Mouse (Mus musculus) megakaryocyte, embryonic 14.5 days (primary cell): ENCODE measurements around the gene Aldh16a1. TPM values are rescaled to one million over a fixed set of nuclear protein-coding genes. Genes with fewer than 3 reads are reported as not detected.
A peak's percentile ranks its signal among the peaks of the same experiment; 100 is the strongest.
"Not testable (repeated sequence)": the region's sequence is repeated elsewhere in the genome, so short reads cannot be mapped to it uniquely, and the experiment has no call there.

ENCODE experiments used
- H3K27me3 ChIP-seq: replicated peaks from 2 replicates; pipeline ENCODE3; 2012; ENCODE audit warnings: inconsistent platforms
- H3K36me3 ChIP-seq: replicated peaks from 2 replicates; pipeline ENCODE3; 2012; ENCODE audit warnings: low read length, inconsistent platforms, mixed read lengths
- H3K4me1 ChIP-seq: 2 replicates; pipeline ENCODE4 v1.6.1; 2012; ENCODE audit warnings: inconsistent platforms
- H3K4me3 ChIP-seq: replicated peaks from 2 replicates; pipeline ENCODE3; 2012; ENCODE audit warnings: moderate library complexity, mild to moderate bottlenecking, inconsistent platforms
- H3K9me3 ChIP-seq: 2 replicates; pipeline ENCODE4 v1.6.1; 2012; ENCODE audit warnings: inconsistent platforms
- FLI1 ChIP-seq: IDR thresholded peaks from 2 replicates; pipeline ENCODE4 v1.6.1; 2012; ENCODE audit warnings: low read length, inconsistent platforms, mixed read lengths
- GATA1 ChIP-seq: IDR thresholded peaks from 3 replicates; pipeline ENCODE4 v1.6.1; 2012; ENCODE audit warnings: mixed read lengths, low read length, inconsistent platforms, borderline replicate concordance
- polyA plus RNA-seq: library from polyadenylated mRNA; stranded (reverse); fragments of >175 nt; gene quantifications from 2 replicates; pipeline ENCODE4 v1.2.3, GENCODE M21; 2012; ENCODE audit warnings: low replicate concordance; ENCODE audit not compliant: insufficient read depth

Gene Aldh16a1
- polyA plus RNA-seq, 1 experiment, result 76.4 TPM

DNA sequence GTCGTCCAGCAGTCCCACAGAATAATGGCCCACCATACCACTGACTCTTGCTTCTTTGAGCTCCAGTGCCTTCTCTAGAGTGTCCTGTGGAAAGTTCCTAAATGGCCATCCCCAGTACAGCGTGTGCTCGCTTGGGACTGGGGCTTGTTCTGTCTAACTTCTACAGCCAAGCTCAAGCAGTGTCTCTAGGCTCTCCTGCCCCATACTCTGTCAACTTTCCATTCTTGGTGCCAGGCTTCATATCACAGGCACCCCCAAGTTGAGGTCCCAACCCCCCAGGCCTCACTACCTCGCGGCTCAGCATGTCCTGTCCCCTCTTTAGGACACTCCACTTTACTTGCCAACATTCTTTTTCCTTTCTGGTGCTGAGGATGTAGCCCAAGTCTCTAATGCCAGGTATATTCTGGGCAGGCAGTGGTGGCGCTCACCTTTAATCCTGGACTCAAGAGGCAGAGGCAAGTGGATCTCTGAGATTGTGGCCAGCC, 6.0 kb upstream of the Aldh16a1 start:
- TF ChIP-seq FLI1 (no peak), GATA1 (no peak)
- H3K36me3 ChIP-seq, result peaks cover 50% of the 10 kb centered on the region
- H3K4me1 ChIP-seq, result peaks cover 36% of the 10 kb centered on the region
- no peaks in the 10 kb centered on the region for H3K9me3 ChIP-seq
- H3K27me3 ChIP-seq, result peaks cover 31% of the 10 kb centered on the region
- H3K4me3 ChIP-seq, result no peak overlapping the region

DNA sequence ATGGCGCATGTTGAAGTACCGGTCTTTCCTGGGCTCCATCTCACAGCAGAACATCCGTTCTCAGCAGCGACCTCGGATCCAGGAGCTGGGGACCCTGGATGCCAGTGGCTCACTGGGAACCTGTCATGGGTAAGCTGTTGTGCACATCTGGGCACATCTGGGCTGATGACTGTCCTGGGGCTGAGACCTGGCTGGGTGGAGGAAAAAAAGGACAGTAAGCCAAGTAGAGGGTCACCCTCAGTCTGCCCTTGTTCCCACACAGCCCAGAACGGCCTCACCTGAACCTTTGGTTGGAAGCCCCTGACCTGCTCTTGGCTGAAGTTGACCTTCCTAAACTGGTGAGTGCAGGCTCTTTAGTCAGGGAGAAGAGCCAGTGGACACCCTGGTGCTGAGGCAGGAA, 4.6 kb upstream of the Aldh16a1 start:
- Histone ChIP-seq H3K4me3 (no peak overlapping the region), H3K27me3 (peaks cover 18% of the 10 kb centered on the region), H3K9me3 (no peaks in the 10 kb centered on the region), H3K4me1 (peaks cover 34% of the 10 kb centered on the region), H3K36me3 (peaks cover 50% of the 10 kb centered on the region)
- TF ChIP-seq GATA1, result no peak
- TF ChIP-seq FLI1, result no peak

GRCm38 (mm10) chr7:45157459-45157858, 3.1 kb upstream of the Aldh16a1 start:
- peaks cover 50% of the 10 kb centered on the region for H3K36me3 ChIP-seq
- H3K4me3 ChIP-seq, result peak overlapping the region; percentile 56
- TF ChIP-seq GATA1 (no peak), FLI1 (no peak)

GRCm38 (mm10) chr7:45156206-45156605, 1.8 kb upstream of the Aldh16a1 start:
- TF ChIP-seq GATA1, result no peak
- TF ChIP-seq FLI1, result no peak
- Histone ChIP-seq H3K9me3 (no peaks in the 10 kb centered on the region), H3K4me3 (no peak overlapping the region), H3K4me1 (peaks cover 19% of the 10 kb centered on the region), H3K27me3 (peaks cover 1% of the 10 kb centered on the region), H3K36me3 (peaks cover 50% of the 10 kb centered on the region)

More at GRCm38 (mm10) chr7:45157459-45157858, 3.1 kb upstream of the Aldh16a1 start:
- H3K27me3 ChIP-seq, result peaks cover 3% of the 10 kb centered on the region
- H3K4me1 ChIP-seq, result peaks cover 28% of the 10 kb centered on the region
- no peaks in the 10 kb centered on the region for H3K9me3 ChIP-seq

DNA sequence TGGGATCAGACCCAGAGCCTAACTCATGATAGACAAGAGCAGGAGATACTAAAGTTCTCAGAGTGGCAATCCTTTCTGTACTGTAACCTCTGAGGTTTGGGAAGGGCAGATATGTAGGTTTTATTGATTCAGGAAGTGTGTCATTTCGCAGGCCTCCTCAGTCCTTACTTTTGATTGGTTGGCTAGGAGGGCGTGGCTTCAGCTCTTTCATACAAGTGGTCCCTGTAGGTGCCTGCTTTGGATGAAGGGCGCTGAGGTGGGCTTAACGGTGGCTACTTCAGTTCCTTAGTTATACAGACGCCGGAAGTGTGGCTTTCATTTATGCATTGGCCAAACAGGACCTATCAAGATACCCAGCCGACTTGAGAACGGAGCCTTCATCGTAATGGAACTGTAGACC, 1.2 kb upstream of the Aldh16a1 start:
- no peak for TF ChIP-seq GATA1
- TF ChIP-seq FLI1, result no peak
- Histone ChIP-seq H3K4me1 (peaks cover 25% of the 10 kb centered on the region), H3K9me3 (no peaks in the 10 kb centered on the region), H3K36me3 (peaks cover 47% of the 10 kb centered on the region), H3K27me3 (peaks cover 1% of the 10 kb centered on the region), H3K4me3 (no peak overlapping the region)

DNA sequence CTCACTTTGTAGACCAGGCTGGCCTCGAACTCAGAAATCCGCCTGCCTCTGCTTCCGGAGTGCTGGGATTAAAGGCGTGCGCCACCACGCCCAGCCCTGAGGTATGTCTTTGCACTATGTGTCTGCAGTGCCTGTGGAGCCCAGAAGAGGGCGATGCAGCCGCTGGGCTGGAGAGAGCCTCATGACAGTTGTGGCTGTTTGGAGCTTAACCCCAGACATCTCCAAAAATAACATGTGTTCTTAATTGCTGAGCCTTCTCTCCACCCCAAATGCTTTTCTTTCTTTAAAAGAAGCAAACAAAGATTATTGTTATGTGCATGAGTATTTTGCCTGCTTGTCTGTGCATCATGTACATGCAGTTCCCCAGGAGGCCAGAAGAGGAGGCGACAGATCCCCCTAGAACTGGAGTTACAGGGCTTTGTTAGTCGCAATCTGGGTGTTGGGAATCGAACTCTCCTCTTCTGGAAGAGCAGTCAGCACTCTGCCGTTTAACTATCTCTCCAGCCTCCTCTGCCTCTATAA, 670 bp upstream of the Aldh16a1 start:
- Histone ChIP-seq H3K36me3 (peaks cover 44% of the 10 kb centered on the region), H3K4me1 (peaks cover 30% of the 10 kb centered on the region), H3K9me3 (no peaks in the 10 kb centered on the region), H3K4me3 (peak overlapping the region; percentile 97), H3K27me3 (peaks cover 1% of the 10 kb centered on the region)
- TF ChIP-seq FLI1 (no peak), GATA1 (no peak)

GRCm38 (mm10) chr7:45153586-45153985, 798 bp downstream of the Aldh16a1 start:
- H3K4me1 ChIP-seq, result peaks cover 37% of the 10 kb centered on the region
- H3K27me3 ChIP-seq, result no peaks in the 10 kb centered on the region
- TF ChIP-seq FLI1 (no peak), GATA1 (no peak)
- H3K9me3 ChIP-seq, result no peaks in the 10 kb centered on the region
- peak overlapping the region; percentile 97 for H3K4me3 ChIP-seq
- peaks cover 38% of the 10 kb centered on the region for H3K36me3 ChIP-seq

DNA sequence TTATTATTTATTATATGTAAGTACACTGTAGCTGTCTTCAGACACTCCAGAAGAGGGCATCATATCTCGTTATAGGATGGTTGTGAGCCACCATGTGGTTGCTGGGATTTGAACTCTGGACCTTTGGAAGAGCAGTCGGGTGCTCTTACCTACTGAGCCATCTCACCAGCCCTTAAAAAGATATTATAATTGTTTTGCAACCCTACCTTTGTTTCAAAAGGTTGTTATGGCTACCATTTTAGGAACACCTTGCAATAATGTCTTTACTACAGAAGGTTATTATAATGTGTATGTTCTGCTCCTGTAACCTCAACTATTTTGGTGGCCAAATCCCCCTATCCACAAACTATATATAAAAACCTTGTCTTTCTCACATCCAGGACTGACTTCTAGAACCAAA, 1.3 kb downstream of the Aldh16a1 start:
- H3K4me3 ChIP-seq, result peak overlapping the region; percentile 97
- peaks cover 41% of the 10 kb centered on the region for H3K4me1 ChIP-seq
- not testable (repeated sequence) for H3K9me3 ChIP-seq, H3K27me3 ChIP-seq
- H3K36me3 ChIP-seq, result peaks cover 38% of the 10 kb centered on the region

- TF ChIP-seq GATA1 (no peak), FLI1 (no peak)
- Histone ChIP-seq H3K36me3 (peaks cover 39% of the 10 kb centered on the region), H3K4me3 (no peak overlapping the region), H3K27me3 (peaks cover 4% of the 10 kb centered on the region), H3K4me1 (peaks cover 41% of the 10 kb centered on the region), H3K9me3 (no peaks in the 10 kb centered on the region)
These were observed 3.1 kb downstream of the Aldh16a1 start for GRCm38 (mm10) chr7:45151303-45151702.

DNA sequence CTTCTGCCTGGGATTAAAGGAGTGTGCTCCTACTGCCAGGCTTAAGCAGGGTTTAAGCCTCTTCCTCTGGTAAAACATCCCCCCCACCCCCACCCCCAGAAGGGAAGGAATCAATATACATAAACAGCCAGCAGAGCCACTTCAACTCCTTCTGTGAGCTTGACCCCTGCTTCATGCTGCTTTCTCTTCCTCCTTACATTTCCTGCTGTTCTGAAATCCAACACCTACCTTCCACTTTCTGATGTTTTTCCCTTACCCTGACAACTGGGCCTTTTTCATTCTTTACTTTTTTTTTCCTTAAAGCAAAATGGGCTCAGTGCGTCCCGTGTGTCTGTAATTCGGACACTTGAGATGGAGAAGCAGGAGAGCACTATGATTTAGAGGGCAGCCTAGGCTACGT, 4.1 kb downstream of the Aldh16a1 start:
- no peak for TF ChIP-seq GATA1
- TF ChIP-seq FLI1, result no peak
- peaks cover 46% of the 10 kb centered on the region for H3K36me3 ChIP-seq
- H3K4me1 ChIP-seq, result peaks cover 42% of the 10 kb centered on the region

GRCm38 (mm10) chr7:45149545-45149944, 4.8 kb downstream of the Aldh16a1 start:
- Histone ChIP-seq H3K4me1 (peaks cover 35% of the 10 kb centered on the region), H3K9me3 (no peaks in the 10 kb centered on the region), H3K4me3 (no peak overlapping the region), H3K36me3 (peaks cover 54% of the 10 kb centered on the region), H3K27me3 (peaks cover 15% of the 10 kb centered on the region)
- no peak for TF ChIP-seq FLI1

More for the DNA sequence above, 4.1 kb downstream of the Aldh16a1 start:
- Histone ChIP-seq H3K9me3 (no peaks in the 10 kb centered on the region), H3K27me3 (peaks cover 12% of the 10 kb centered on the region), H3K4me3 (no peak overlapping the region)
